Mouse (Mus musculus): ENCODE data around the gene Prkch. TPM values are rescaled to one million over a fixed set of nuclear protein-coding genes. Genes with fewer than 3 reads are reported as not detected.

Gene Prkch
- polyA plus RNA-seq (2017; shearing (Covaris generic)): 100 to 1,000 TPM; 322 to 375 TPM

GRCm38 (mm10) chr12:73584610-73585240, at the start of gene Prkch:
Gene Prkch (plus strand): TSS chr12:73584796.

GRCm38 (mm10) chr12:73546086-73546711, 38.4 kb upstream of the Prkch start, which contains the start of gene Tmem30b:
Gene Tmem30b (minus strand): TSS chr12:73546392.

Other genes starting within 250 kb of the Prkch start
- gene Tmem30b, start 38.4 kb upstream of the Prkch start, polyA plus RNA-seq (2017; shearing (Covaris generic)): 1 to 10 TPM in 1 of 2 experiments, under 1 TPM in 1; 0.32 to 1.5 TPM

All from activated CD4-positive, CD25-positive, alpha-beta regulatory T cell (primary cell).